Mouse (Mus musculus) granulocyte monocyte progenitor cell, adult 5-6 weeks (primary cell): ENCODE results near the gene Lgals9. TPM values are rescaled to one million over a fixed set of nuclear protein-coding genes. Genes with fewer than 3 reads are reported as not detected.

Source experiments
- ATAC-seq: replicated peaks from 2 replicates; pipeline ENCODE4 v1.8.0; 2016; ENCODE audit warnings: mild to moderate bottlenecking, moderate TSS enrichment, inconsistent platforms; ENCODE audit not compliant: poor library complexity, severe bottlenecking
- total RNA-seq, 2 experiments: library from RNA; stranded (forward) in 1 of 2; stranded (reverse) in 1 of 2; fragments of 200-712, 200-1000 nt in 1 of 2; fragments of >200 nt in 1 of 2; fragmentation: Nextera tagmentation in 1 of 2; gene quantifications; 2 replicates each; pipeline ENCODE4 v1.2.3; 2014 to 2017

Lgals9 gene
- total RNA-seq, 2 experiments from 2014 or later = 84.9 to 289 TPM

GRCm38 (mm10) chr11:78978176-78979019 lies 6.3 kb downstream of the Lgals9 start:
- ATAC-seq = no peak

DNA sequence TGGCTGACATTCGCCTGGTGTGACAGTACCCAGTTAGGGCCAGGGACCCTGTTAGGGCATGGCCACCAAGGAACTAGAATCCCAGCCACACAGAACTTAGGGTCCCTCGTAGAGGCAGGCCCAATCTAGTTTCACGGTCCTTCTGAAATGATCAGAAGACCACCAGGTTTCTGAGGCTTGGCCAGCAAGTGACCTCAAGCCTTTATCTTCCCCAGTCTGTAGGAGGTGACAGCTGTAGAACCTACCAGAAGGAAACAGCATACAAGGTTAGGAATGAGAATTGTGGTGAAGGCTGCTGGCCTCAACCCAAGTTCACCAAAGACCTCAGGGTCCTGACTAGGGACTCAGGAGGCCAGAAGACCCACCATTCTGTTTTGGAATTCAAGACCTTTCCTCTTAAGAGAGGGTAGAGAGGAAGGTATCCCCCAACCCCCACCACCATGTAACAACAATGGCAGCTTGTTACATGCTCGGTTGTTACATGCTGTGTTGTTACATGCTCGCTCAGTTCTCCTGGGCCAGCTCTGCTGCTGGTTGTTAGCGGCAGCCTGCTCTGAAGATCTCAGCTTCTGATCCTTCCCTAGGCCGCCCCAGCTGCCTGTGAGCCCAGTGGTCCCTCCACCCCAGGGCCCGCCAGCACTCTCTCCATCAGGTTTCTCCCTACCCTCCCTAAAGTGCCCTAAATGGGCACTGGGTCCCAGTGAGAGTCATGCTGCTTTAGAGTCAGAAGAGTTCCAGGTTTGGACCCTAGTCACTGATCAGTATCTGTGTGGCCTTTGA lies 7.8 kb downstream of the Lgals9 start:
- ATAC-seq = no peak

DNA sequence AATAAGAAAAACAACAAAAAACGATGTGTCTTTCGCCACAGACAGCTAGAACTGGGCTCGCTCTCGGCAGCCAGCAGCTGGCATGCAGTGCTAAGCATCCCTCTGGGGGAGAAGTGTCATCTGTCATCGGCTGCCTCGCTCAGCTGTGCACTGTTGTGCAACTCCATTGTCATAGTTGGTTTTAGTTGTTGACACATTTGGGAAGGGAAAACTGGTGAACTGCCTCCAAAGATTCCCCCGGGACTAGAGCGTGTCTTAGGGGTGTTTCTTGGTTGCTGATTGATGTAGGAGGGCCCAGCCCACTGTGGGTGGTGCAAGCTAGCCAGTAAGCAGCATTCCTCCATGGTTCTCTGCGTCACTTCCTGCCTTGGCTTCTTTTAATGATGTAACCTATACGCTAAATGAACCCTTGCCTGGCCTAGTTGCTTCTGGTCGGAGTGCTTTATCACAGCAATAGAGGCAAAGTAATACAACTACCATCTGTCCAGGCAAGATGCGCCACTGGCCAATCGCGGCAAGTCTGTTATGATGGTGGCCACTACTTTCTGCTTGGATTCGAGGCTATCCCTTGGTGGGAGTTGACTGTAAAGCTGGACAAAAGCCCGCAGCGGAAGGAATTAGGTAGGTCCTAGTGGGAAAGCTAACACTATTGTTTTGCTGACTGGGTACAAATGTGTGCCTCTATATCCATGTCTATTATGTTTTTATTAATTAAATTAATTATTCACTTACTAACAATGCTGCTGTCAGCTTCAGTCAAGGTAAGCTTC lies 11.2 kb downstream of the Lgals9 start:
- ATAC-seq = peak; percentile 65

DNA sequence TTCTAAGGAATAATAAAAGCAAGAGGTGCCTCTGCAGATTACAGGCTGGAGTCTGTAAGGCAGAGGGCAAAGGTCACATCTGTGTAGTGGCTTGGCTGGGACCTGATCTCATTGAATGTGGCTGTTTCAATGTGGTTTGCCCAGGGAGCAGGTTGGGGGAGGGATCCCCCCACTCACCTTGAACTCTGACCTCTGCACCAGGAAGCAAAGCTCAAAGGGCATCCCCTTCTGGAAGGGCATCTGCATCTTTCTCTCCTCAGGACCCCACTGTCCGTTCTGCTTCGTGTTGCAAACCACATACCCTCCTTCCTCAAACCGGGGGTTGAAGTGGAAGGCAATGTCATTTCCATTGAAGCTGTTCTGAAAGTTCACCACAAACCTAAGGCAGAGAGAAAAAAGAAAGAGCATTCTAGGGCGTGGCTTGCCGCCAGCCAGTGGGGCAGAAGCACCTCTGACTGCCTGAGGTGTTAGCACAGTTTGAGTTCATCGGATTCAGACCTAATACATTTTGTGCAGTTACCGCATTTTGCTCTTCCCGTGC lies 11.9 kb downstream of the Lgals9 start:
- peak; percentile 42 for ATAC-seq

DNA sequence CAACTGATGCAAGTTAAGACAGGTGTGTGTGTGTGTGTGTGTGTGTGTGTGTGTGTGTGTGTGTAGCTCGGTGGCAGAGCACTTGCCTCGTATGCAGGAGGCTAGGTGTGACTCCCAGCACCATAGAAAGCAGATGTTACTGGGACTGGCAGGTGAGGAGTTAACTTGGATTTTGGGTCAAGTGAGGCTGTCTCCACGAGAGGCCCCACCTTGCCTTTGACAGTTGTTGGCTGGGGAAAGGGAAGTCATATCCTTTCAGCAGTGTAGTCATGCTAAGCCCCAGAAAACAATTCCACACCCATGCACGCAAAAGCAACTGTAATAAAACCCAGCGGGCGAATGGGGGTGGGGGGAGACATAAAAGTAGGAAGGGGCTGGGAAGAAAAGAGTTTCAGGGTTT lies 12.4 kb downstream of the Lgals9 start:
- ATAC-seq = no peak

DNA sequence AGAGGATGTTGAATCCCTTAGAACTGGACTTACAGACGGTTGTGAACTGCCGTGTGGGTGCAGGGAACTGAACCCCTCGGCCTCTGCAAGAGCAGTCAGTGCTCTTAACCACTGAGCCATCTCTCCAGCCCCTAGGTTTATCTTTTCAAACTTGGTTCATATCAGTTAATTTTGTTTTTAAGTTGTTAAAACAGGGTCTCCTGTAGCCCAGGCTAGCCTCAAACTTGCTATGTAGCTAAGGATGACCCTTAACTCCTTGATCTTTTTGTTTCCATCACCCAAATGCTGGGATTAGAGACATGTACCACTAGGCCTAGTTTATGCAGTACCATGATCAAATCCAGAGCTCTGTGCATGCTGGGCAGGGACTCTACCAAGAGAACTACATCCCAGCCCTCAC lies 13.0 kb downstream of the Lgals9 start:
- ATAC-seq = no peak

DNA sequence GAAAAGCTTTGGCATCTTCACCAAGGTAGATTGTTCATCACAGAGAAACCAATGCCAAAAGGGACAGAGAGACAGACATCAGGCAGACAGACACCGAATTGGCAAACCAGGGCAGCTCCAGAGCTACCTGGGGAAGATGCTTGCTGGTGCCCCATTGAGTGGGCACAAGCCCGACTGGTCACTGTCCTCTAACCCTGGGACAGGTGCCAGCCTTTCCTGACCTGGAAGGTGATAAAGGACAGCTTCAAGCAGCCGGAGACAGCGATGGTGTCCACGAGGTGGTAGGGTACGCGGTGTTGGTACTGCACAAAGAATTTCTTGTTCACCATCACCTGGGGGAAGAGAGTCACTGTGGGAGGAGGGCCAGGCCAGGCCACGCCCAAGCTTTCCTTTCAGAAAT lies 13.7 kb downstream of the Lgals9 start:
- ATAC-seq = no peak

- ATAC-seq = no peak
Observed at GRCm38 (mm10) chr11:78968121-78968520, 16.6 kb downstream of the Lgals9 start.

DNA sequence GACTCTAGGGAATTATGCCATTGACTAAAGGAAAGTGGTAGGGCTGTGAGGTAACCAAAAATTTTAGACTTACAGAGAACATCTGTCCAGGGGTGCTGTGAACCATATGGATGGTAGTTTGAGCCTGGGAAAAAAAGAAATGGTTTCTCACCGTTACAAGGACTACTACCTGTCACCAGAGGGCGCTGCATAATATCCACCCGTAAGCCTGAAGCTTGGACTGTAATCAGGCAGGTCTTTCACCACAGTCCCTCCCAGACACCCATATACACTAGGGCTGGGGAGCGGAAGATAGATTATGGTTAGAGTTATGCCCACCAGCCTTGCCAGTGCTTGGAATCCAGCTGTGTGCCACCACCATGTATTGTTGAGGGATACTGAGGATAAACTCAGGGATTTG lies 17.4 kb downstream of the Lgals9 start:
- ATAC-seq = peak; percentile 79

- ATAC-seq = no peak
Observed at GRCm38 (mm10) chr11:78961221-78961620, 23.5 kb downstream of the Lgals9 start.

- no peak for ATAC-seq
Observed at GRCm38 (mm10) chr11:78959841-78960520, 24.8 kb downstream of the Lgals9 start.

GRCm38 (mm10) chr11:78959367-78959766 lies 25.4 kb downstream of the Lgals9 start:
- no peak for ATAC-seq

DNA sequence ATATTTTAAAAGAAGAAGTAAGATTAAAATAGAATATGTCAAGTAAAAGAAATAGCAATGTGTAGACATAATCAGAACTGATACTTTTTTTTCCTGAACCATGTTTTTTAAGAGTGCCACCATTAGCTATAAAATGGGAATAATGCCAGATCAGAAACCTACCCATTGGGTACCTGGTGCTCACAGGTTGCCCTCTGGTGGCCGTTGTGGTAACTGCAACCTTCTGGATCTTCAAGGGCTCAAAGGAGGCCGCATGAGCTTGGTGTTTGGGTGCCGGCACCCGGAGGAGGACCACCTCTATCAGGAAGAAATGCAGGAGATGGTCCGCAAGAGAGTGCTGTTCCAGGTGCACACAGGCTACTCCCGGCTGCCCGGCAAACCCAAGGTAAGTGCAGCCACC lies 28.5 kb downstream of the Lgals9 start:
- peak; percentile 31; the same call in 1 of the 2 replicates for ATAC-seq

- ATAC-seq = peak; percentile 71
Observed at GRCm38 (mm10) chr11:78952467-78952866, 32.3 kb downstream of the Lgals9 start.

GRCm38 (mm10) chr11:78950365-78950764 lies 34.4 kb downstream of the Lgals9 start:
- peak; percentile 45 for ATAC-seq

- ATAC-seq = no peak
Observed at GRCm38 (mm10) chr11:78943083-78943482, 41.7 kb downstream of the Lgals9 start.

- ATAC-seq = no peak
Observed at GRCm38 (mm10) chr11:78935178-78935577, 49.6 kb downstream of the Lgals9 start.

DNA sequence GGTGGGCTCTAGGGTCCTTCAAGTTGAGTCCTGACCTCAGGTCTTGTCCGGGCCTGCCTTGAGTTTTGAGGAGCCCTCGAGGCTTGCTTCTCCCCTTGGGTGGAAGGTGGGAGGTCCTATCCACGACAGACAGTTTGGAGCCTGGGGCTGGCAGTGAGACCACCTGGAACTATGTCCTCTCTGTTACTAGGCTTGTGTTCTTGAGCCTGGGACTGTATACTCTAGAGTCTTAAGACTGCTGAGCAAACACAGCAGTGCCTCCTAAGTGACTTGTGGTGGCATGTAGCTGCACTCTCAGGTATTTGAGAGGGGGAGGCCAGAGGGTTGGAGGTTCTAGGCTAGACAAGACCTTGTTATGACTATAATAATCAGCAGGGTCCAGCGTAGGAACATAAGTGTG lies 50.0 kb downstream of the Lgals9 start:
- ATAC-seq = no peak

DNA sequence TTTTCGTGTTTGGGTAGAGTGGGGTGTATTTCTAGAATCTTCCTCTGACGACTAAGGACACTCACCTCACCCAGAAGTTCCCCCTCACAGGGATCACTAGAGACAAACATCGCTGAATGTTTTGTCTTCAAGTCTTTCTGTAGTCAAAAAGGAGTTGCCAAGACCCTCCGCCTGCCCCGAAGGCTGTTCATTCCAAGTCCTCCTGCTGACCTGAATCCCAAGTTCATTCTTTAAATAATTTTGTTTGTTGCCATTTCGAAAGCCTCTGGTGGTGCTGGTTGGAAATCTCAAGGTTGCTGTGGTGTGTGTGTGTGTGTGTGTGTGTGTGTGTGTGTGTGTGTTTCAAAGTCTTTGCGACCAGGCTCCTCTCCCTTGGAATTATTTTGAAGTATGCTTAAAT lies 50.4 kb downstream of the Lgals9 start:
- ATAC-seq = no peak

GRCm38 (mm10) chr11:78929345-78929744 lies 55.4 kb downstream of the Lgals9 start:
- no peak for ATAC-seq
